Mouse (Mus musculus): ENCODE measurements around the gene Cldn34a. TPM values are rescaled to one million over a fixed set of nuclear protein-coding genes. Genes with fewer than 3 reads are reported as not detected.

Gene Cldn34a
- polyA plus RNA-seq (2015; fragmentation: Illumina TruSeq; extraction: RNeasy Lipid Tissue Mini Kit (QIAGEN cat#74804); ENCODE audit: low read depth, low replicate concordance), result not detected

DNA sequence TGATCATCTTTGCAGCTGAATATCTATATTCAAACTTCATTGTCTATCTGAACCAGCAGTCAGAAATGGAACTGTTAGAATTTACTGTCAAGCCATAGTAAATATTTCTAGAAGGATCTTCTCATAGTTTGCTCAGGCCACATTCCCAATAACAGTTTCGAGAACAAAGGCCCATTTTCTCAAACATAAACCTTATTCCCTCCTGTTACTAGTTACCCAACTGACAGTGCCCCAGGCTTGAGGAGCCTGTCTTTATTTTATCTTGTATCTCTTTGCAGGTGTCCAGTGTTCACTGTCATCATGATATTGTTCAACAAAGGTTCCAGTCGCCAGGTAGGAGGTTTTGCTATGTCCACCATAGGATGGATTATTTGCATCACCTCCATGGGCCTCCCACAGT, at the start of gene Cldn34a:
Cldn34a (plus strand) TSS at position 301 of the 400 bp plus-strand sequence.

Other genes with a start within 250 kb of the Cldn34a start
- gene Kantr, start 235.8 kb upstream of the Cldn34a start, polyA plus RNA-seq (2015; fragmentation: Illumina TruSeq; extraction: RNeasy Lipid Tissue Mini Kit (QIAGEN cat#74804); ENCODE audit: low read depth, low replicate concordance), result 33.3 TPM
- gene Tspyl2, start 220.9 kb upstream of the Cldn34a start, polyA plus RNA-seq (2015; fragmentation: Illumina TruSeq; extraction: RNeasy Lipid Tissue Mini Kit (QIAGEN cat#74804); ENCODE audit: low read depth, low replicate concordance), result 124 TPM
- gene Gpr173, start 194.6 kb upstream of the Cldn34a start, polyA plus RNA-seq (2015; fragmentation: Illumina TruSeq; extraction: RNeasy Lipid Tissue Mini Kit (QIAGEN cat#74804); ENCODE audit: low read depth, low replicate concordance), result 11.5 TPM
- 79.4 TPM for gene Shroom2, start 206.1 kb downstream of the Cldn34a start, polyA plus RNA-seq (2015; fragmentation: Illumina TruSeq; extraction: RNeasy Lipid Tissue Mini Kit (QIAGEN cat#74804); ENCODE audit: low read depth, low replicate concordance)
- gene Gpr143, start 218.6 kb downstream of the Cldn34a start, polyA plus RNA-seq (2015; fragmentation: Illumina TruSeq; extraction: RNeasy Lipid Tissue Mini Kit (QIAGEN cat#74804); ENCODE audit: low read depth, low replicate concordance), result not detected

Measured in brain, adult 10 weeks (tissue).